Mouse (Mus musculus) cortical plate, adult 2 months (tissue): ENCODE results near the gene Ager.

ENCODE experiments used
- CTCF ChIP-seq: fragments of 200-500 bp; IDR thresholded peaks from 2 replicates; pipeline ENCODE4 v1.5.1; 2011; ENCODE audit warnings: mild to moderate bottlenecking, control low read depth, low read length; ENCODE audit not compliant: insufficient read depth; ENCODE audit errors: extremely low read depth
- POLR2A ChIP-seq: fragments of 200-500 bp; IDR thresholded peaks from 2 replicates; pipeline ENCODE4 v1.6.1; 2011; ENCODE audit warnings: mild to moderate bottlenecking, low read length, control low read depth; ENCODE audit not compliant: insufficient read depth; ENCODE audit errors: extremely low read depth

DNA sequence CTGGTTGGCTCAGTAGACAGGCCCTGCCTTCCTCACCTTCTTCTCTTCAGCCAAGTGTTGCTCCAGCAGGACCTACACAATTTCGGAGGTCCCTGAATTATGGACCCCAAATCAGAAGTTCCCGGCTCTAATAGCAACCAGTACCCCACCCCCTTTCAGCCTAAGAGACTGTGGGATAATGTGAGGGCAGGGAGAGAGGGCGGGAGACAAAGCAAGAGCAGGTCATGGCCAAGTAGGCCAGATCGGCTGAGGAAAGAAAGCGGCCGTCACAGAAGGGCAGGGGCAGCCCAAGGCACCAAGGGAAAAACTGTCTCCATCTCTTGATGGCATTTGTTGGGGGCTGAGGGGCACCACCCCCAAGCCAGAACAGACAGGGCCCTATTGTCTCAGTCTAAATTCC, 18.2 kb downstream of the Ager start, which contains the start of gene Egfl8:
- TF ChIP-seq POLR2A = no peak
- no peak for TF ChIP-seq CTCF
